Mouse (Mus musculus) embryonic facial prominence, embryonic 15.5 days (tissue): ENCODE data around the gene Lepr. TPM values are rescaled to one million over a fixed set of nuclear protein-coding genes. Genes with fewer than 3 reads are reported as not detected.

Experiments used
- polyA plus RNA-seq: library from polyadenylated mRNA; unstranded; fragments of >200 nt; fragmentation: Nextera tagmentation; extraction: Ambion mirVana; gene quantifications from 2 replicates; pipeline ENCODE4 v1.2.1, GENCODE M21; 2015

Lepr gene
- polyA plus RNA-seq, 1 experiment from 2014 or later = 14.2 TPM

Other genes starting within 250 kb of the Lepr start
- 2.0 and 3.2 TPM in 2 replicates for gene Dnajc6, start 220.8 kb upstream of the Lepr start, polyA plus RNA-seq
- 89.2 and 93.3 TPM in 2 replicates for gene Leprot, start 69.7 kb upstream of the Lepr start, polyA plus RNA-seq
- gene B020004J07Rik, start 126.6 kb downstream of the Lepr start, polyA plus RNA-seq = not detected in 2 replicates
- 0.43 and 0.50 TPM in 2 replicates for gene C130073F10Rik, start 176.4 kb downstream of the Lepr start, polyA plus RNA-seq
- gene Gm12800, start 191.7 kb downstream of the Lepr start, polyA plus RNA-seq = not detected in 2 replicates
- not detected in 2 replicates for gene Gm12794, start 223.0 kb downstream of the Lepr start, polyA plus RNA-seq